Mouse (Mus musculus) ES-Bruce4 (cell line): ENCODE data around the gene Stk38.

Experiments used
- CTCF ChIP-seq: IDR thresholded peaks from one replicate; pipeline ENCODE4 v1.8.1; 2011; ENCODE audit warnings: low read depth, low read length
- POLR2A ChIP-seq: IDR thresholded peaks from one replicate; pipeline ENCODE4 v1.8.1; 2011; ENCODE audit warnings: low read length; ENCODE audit not compliant: insufficient read depth

DNA sequence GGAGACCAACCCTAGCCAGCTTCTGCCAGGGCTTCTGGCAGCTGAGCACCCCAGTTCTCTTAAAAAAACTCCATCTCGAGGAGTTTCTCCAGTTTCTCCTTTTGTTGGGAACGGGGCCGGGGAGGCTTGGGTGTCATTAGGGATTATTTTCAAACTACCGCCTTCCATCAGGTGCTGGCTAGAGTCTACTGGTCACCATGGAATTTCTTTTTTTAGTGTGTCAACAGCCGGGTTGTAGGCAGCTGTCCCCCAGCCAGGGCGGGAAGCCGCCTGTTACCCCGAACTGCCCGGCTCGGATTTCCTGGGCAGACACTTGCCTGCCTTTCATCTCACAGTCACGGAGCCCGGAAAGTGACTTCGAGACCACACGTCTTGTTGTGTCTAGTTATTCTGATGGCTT is 43.0 kb upstream of the Stk38 start:
- TF ChIP-seq POLR2A (no peak), CTCF (no peak)
